Mouse (Mus musculus) limb, embryonic 11.5 days (tissue): ENCODE data around the gene Ltbp1. TPM values are rescaled to one million over a fixed set of nuclear protein-coding genes. Genes with fewer than 3 reads are reported as not detected.

Experiments used
- ATAC-seq: fragments of 200-750 bp; cut with Nextera tagmentation; 2 replicates; pipeline ENCODE4 v1.8.0; 2017; ENCODE audit warnings: low read depth; ENCODE audit not compliant: insufficient number of reproducible peaks, low FRiP score, low TSS enrichment
- DNase-seq: peaks from one replicate; pipeline ENCODE4 v3.0.0-alpha.2; 2015; ENCODE audit warnings: low spot score
- H3K27ac ChIP-seq: fragments of 300-500 bp; sonication (generic); replicated peaks from 2 replicates; pipeline ENCODE4 v1.5.1; 2014; ENCODE audit warnings: low read depth, mild to moderate bottlenecking, low read length
- H3K27me3 ChIP-seq: fragments of 300-500 bp; sonication (generic); 2 replicates; pipeline ENCODE4 v1.6.1; 2014; ENCODE audit warnings: mild to moderate bottlenecking, low read length, mixed read lengths; ENCODE audit not compliant: control insufficient read depth, insufficient read depth
- H3K36me3 ChIP-seq: fragments of 300-500 bp; sonication (generic); 2 replicates; pipeline ENCODE4 v1.6.1; 2014; ENCODE audit warnings: mild to moderate bottlenecking, low read length, moderate library complexity, mixed read lengths; ENCODE audit not compliant: control insufficient read depth, insufficient read depth
- H3K4me1 ChIP-seq: fragments of 300-500 bp; sonication (generic); 2 replicates; pipeline ENCODE4 v1.6.1; 2014; ENCODE audit warnings: low read length, mixed read lengths; ENCODE audit not compliant: control insufficient read depth, insufficient read depth
- H3K4me2 ChIP-seq: fragments of 300-500 bp; sonication (generic); 2 replicates; pipeline ENCODE4 v1.6.1; 2014; ENCODE audit warnings: low read depth, mild to moderate bottlenecking, moderate library complexity; ENCODE audit not compliant: severe bottlenecking
- H3K4me3 ChIP-seq: fragments of 300-500 bp; sonication (generic); 2 replicates; pipeline ENCODE4 v1.5.1; 2014; ENCODE audit warnings: low read depth, low read length
- H3K9ac ChIP-seq: fragments of 300-500 bp; sonication (generic); 2 replicates; pipeline ENCODE4 v1.6.1; 2014; ENCODE audit warnings: mild to moderate bottlenecking, low read length
- H3K9me3 ChIP-seq: fragments of 300-500 bp; sonication (generic); 2 replicates; pipeline ENCODE4 v1.6.1; 2016; ENCODE audit warnings: low read length; ENCODE audit not compliant: control insufficient read depth
- WGBS: fragments of 180-500 bp; shearing (Covaris S2); extraction: QIAGEN DNeasy Blood & Tissue Kit; methylation state at CpG from one replicate; pipeline ENCODE4 v1.1.7; 2014; 5-methylcytosine and 5-hydroxymethylcytosine counted together
- polyA plus RNA-seq: library from polyadenylated mRNA; unstranded; fragments of >200 nt; fragmentation: Nextera tagmentation; extraction: Ambion mirVana; gene quantifications from 2 replicates; pipeline ENCODE4 v1.2.1, GENCODE M21; 2014

Ltbp1 gene
- polyA plus RNA-seq, 1 experiment from 2014 or later, result 29.8 TPM

DNA sequence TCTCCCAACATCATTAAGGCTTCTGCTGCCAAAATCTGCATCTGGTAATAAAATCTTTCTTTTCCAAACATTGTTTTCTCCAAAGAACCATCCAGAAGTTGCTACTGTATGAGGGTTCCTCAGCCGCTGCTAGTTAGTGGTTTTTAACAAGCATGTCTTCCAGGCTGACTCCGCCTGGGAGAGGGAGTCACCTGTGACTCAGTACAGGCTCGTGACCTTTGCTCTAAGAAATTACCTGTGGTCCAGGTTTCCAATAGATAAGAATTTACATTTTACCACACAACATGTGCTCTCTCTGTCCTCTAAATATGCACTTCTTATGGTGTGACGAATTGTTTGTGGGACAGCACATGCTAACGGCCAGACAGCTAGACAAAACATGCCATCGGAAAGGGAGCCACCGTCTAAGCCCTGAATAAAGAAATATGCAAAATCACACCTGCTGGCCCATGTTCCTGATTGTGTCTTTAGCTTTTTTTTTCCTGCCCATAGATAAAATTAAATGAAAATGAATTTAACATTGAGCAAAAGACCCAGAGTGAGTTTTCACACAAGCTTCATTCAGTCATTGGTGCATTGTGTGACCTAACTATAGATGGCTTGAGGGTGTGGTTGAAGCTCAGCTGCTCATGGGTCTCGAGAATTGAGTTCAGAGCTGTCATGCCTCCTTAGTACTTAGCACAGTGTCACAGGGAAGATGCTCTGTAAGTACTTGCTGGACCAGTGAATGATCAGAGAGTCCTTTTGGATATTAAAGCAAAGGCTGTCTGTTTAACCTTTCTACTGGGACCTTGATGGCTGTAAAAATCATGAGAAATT is 29.0 kb upstream of the Ltbp1 start:
- no peaks in the 10 kb centered on the region for H3K9me3 ChIP-seq
- H3K27me3 ChIP-seq, result no peaks in the 10 kb centered on the region
- no peak overlapping the region for H3K4me2 ChIP-seq
- H3K36me3 ChIP-seq, result no peaks in the 10 kb centered on the region
- no peak overlapping the region for H3K9ac ChIP-seq
- no peak for ATAC-seq
- H3K27ac ChIP-seq, result no peak overlapping the region
- no peaks in the 10 kb centered on the region for H3K4me1 ChIP-seq
- DNase-seq, result no peak
- H3K4me3 ChIP-seq, result no peak overlapping the region
- WGBS, result 78% methylated on average over 8 of the region's 8 CpGs

- Histone ChIP-seq H3K4me1 (no peaks in the 10 kb centered on the region), H3K4me3 (no peak overlapping the region), H3K27me3 (no peaks in the 10 kb centered on the region), H3K4me2 (no peak overlapping the region), H3K36me3 (no peaks in the 10 kb centered on the region), H3K9me3 (no peaks in the 10 kb centered on the region), H3K9ac (no peak overlapping the region), H3K27ac (no peak overlapping the region)
- WGBS, result 94% methylated on average over 8 of the region's 8 CpGs
- DNase-seq, result no peak
- ATAC-seq, result no peak
Observed at GRCm38 (mm10) chr17:74979767-74980166, 25.6 kb upstream of the Ltbp1 start.

- peaks cover under 1% of the 10 kb centered on the region; the same call in 1 of the 2 replicates for H3K4me1 ChIP-seq
- no peak overlapping the region for H3K4me2 ChIP-seq
- 82% methylated on average over 5 of the region's 5 CpGs for WGBS
- no peaks in the 10 kb centered on the region for H3K27me3 ChIP-seq
- H3K4me3 ChIP-seq, result no peak overlapping the region
- ATAC-seq, result no peak
- H3K27ac ChIP-seq, result no peak overlapping the region
- DNase-seq, result no peak
- no peaks in the 10 kb centered on the region for H3K9me3 ChIP-seq
- H3K36me3 ChIP-seq, result no peaks in the 10 kb centered on the region
- no peak overlapping the region for H3K9ac ChIP-seq
Observed at GRCm38 (mm10) chr17:74981703-74982102, 23.7 kb upstream of the Ltbp1 start.

- ATAC-seq (no peak), DNase-seq (no peak)
- Histone ChIP-seq H3K4me2 (no peak overlapping the region), H3K9ac (no peak overlapping the region), H3K4me1 (peaks cover 4% of the 10 kb centered on the region; the same call in 1 of the 2 replicates), H3K4me3 (no peak overlapping the region), H3K36me3 (no peaks in the 10 kb centered on the region), H3K27me3 (no peaks in the 10 kb centered on the region), H3K9me3 (no peaks in the 10 kb centered on the region), H3K27ac (no peak overlapping the region)
- WGBS, result 79% methylated on average over 1 of the region's 1 CpGs
Observed at GRCm38 (mm10) chr17:74982880-74983279, 22.5 kb upstream of the Ltbp1 start.

DNA sequence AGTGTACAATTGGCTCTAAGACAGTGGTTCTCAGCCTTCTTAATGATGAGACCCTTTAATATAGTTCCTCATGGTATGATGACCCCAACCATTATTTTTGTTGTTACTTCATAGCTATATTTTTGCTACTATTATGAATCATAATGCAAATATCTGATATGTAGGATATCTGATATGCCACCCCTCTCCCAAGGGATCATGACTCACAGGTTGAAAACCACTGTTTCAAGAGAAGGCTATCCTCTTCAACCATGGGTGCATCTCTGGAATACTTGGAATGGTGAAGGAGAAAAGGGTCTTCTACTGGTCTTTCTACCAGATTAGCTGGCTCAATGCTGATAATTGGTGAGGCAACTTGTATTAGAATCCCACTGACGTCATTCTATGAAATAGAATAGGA is 21.3 kb upstream of the Ltbp1 start:
- WGBS, result 85% methylated on average over 1 of the region's 1 CpGs
- Histone ChIP-seq H3K9ac (no peak overlapping the region), H3K4me1 (peaks cover 4% of the 10 kb centered on the region; the same call in 1 of the 2 replicates), H3K4me3 (no peak overlapping the region), H3K27me3 (no peaks in the 10 kb centered on the region), H3K27ac (no peak overlapping the region), H3K4me2 (no peak overlapping the region), H3K36me3 (no peaks in the 10 kb centered on the region), H3K9me3 (no peaks in the 10 kb centered on the region)
- no peak for DNase-seq
- ATAC-seq, result no peak

- Histone ChIP-seq H3K4me1 (peaks cover 4% of the 10 kb centered on the region; the same call in 1 of the 2 replicates), H3K4me3 (no peak overlapping the region), H3K9me3 (no peaks in the 10 kb centered on the region), H3K36me3 (no peaks in the 10 kb centered on the region), H3K27ac (no peak overlapping the region), H3K27me3 (no peaks in the 10 kb centered on the region), H3K9ac (no peak overlapping the region), H3K4me2 (no peak overlapping the region)
- ATAC-seq (no peak), DNase-seq (no peak)
Observed at GRCm38 (mm10) chr17:74984681-74985080, 20.7 kb upstream of the Ltbp1 start.

GRCm38 (mm10) chr17:74987067-74987466 is 18.3 kb upstream of the Ltbp1 start:
- H3K36me3 ChIP-seq, result no peaks in the 10 kb centered on the region
- H3K27ac ChIP-seq, result no peak overlapping the region
- DNase-seq (no peak), ATAC-seq (no peak)
- no peaks in the 10 kb centered on the region for H3K27me3 ChIP-seq
- H3K4me1 ChIP-seq, result peaks cover 4% of the 10 kb centered on the region; the same call in 1 of the 2 replicates
- no peak overlapping the region for H3K4me2 ChIP-seq
- H3K4me3 ChIP-seq, result no peak overlapping the region
- WGBS, result 61% methylated on average over 1 of the region's 1 CpGs
- no peaks in the 10 kb centered on the region for H3K9me3 ChIP-seq
- H3K9ac ChIP-seq, result no peak overlapping the region

DNA sequence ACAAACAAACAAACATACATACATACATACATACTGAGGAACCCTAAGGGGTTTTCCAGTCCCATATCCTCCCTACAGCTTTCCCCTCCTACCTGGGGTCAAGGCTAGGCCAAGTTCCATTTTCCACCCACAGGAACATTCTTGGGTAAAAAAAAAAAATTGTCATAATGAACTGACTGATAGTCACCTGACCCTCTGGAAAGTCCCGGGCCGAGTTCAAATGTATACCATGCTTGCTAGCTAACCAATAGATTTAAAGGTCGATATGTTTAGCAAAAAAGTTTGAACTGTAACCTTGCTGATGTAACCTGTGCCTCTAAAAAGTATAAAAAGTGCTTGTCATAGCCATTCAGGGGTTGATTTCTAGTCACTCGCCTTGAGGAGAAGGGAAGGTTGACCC is 15.7 kb upstream of the Ltbp1 start:
- DNase-seq (no peak), ATAC-seq (no peak)
- no peaks in the 10 kb centered on the region for H3K27me3 ChIP-seq
- 96% methylated on average over 4 of the region's 4 CpGs for WGBS
- no peaks in the 10 kb centered on the region for H3K36me3 ChIP-seq
- no peak overlapping the region for H3K4me2 ChIP-seq
- no peak overlapping the region for H3K27ac ChIP-seq
- no peaks in the 10 kb centered on the region for H3K9me3 ChIP-seq
- peaks cover 10% of the 10 kb centered on the region for H3K4me1 ChIP-seq
- H3K4me3 ChIP-seq, result no peak overlapping the region
- no peak overlapping the region for H3K9ac ChIP-seq

- H3K4me2 ChIP-seq, result no peak overlapping the region
- H3K27me3 ChIP-seq, result no peaks in the 10 kb centered on the region
- no peak overlapping the region for H3K9ac ChIP-seq
- H3K4me3 ChIP-seq, result no peak overlapping the region
- no peak for DNase-seq
- no peak for ATAC-seq
- H3K36me3 ChIP-seq, result no peaks in the 10 kb centered on the region
- H3K27ac ChIP-seq, result no peak overlapping the region
- H3K4me1 ChIP-seq, result peaks cover 16% of the 10 kb centered on the region
- no peaks in the 10 kb centered on the region for H3K9me3 ChIP-seq
- 75% methylated on average over 3 of the region's 3 CpGs for WGBS
Observed at GRCm38 (mm10) chr17:74990561-74990960, 14.8 kb upstream of the Ltbp1 start.
